Mouse (Mus musculus) CH12.LX (cell line): Measurements from ENCODE around the gene Acbd6. TPM values are rescaled to one million over a fixed set of nuclear protein-coding genes. Genes with fewer than 3 reads are reported as not detected.

Source experiments
- DNase-seq: peaks from one replicate; pipeline ENCODE4 v3.0.0-alpha.2; 2013; ENCODE audit errors: extremely low read depth
- H3K27ac ChIP-seq: 2 replicates; pipeline ENCODE4 v1.5.1; 2012; ENCODE audit warnings: low read depth, mild to moderate bottlenecking, control low read depth, moderate library complexity; ENCODE audit not compliant: insufficient read depth
- H3K27me3 ChIP-seq: replicated peaks from 2 replicates; pipeline ENCODE3; 2012; ENCODE audit warnings: inconsistent platforms
- H3K36me3 ChIP-seq, 2 experiments: replicated peaks in 1 of 2; 2 replicates each; pipeline versions ENCODE3 to v1.6.1; 2012; ENCODE audit warnings: inconsistent platforms in 1 of 2, low read length in 1 of 2, mild to moderate bottlenecking in 1 of 2, mixed read lengths in 1 of 2, moderate library complexity in 1 of 2; ENCODE audit not compliant: control insufficient read depth in 1 of 2, insufficient read depth in 1 of 2
- H3K4me1 ChIP-seq, 2 experiments: 2 replicates each; pipeline ENCODE4 v1.6.1; 2012; ENCODE audit warnings: inconsistent platforms in 1 of 2, moderate library complexity in 1 of 2; ENCODE audit not compliant: insufficient read depth in 2 of 2, control insufficient read depth in 1 of 2
- H3K4me2 ChIP-seq: 2 replicates; pipeline ENCODE4 v1.6.1; 2012; ENCODE audit warnings: low read depth, mild to moderate bottlenecking, control low read depth; ENCODE audit not compliant: poor library complexity, insufficient read depth, severe bottlenecking
- H3K4me3 ChIP-seq, 3 experiments: fragments of 150-350 bp in 1 of 3; sonication (generic) in 1 of 3; replicated peaks in 1 of 3; 2 replicates each; pipeline versions ENCODE3 to v1.5.1; 2011 to 2012; ENCODE audit warnings: low read depth in 2 of 3, low read length in 2 of 3, mild to moderate bottlenecking in 2 of 3, moderate library complexity in 2 of 3, control low read depth in 1 of 3, improper control_type of control experiment in 1 of 3, inconsistent platforms in 1 of 3, mixed read lengths in 1 of 3; ENCODE audit not compliant: poor library complexity in 1 of 3
- H3K79me2 ChIP-seq: replicated peaks from 2 replicates; pipeline ENCODE4 v1.6.1; 2012; ENCODE audit warnings: mild to moderate bottlenecking, moderate library complexity; ENCODE audit not compliant: control insufficient read depth, poor library complexity, insufficient read depth, severe bottlenecking; ENCODE audit errors: extremely low read depth
- H3K9ac ChIP-seq: 2 replicates; pipeline ENCODE4 v1.6.1; 2012; ENCODE audit warnings: low read depth, mild to moderate bottlenecking, control low read depth, moderate library complexity; ENCODE audit not compliant: insufficient read depth
- H3K9me3 ChIP-seq: replicated peaks from 2 replicates; pipeline ENCODE3; 2012; ENCODE audit warnings: low read length, inconsistent platforms, mixed read lengths
- CHD1 ChIP-seq: IDR thresholded peaks from 2 replicates; pipeline ENCODE4 v1.6.1; 2012; ENCODE audit warnings: low read depth, low read length, improper control_type of control experiment, inconsistent platforms
- CHD2 ChIP-seq: IDR thresholded peaks from 2 replicates; pipeline ENCODE4 v1.6.1; 2011; ENCODE audit warnings: low read length, improper control_type of control experiment
- CTCF ChIP-seq, 2 experiments: IDR thresholded peaks in 1 of 2; conservative IDR thresholded peaks in 1 of 2; 2 replicates each; pipeline ENCODE4 v1.5.1; 2011 to 2012; ENCODE audit warnings: low read depth in 2 of 2, low read length in 2 of 2, improper control_type of control experiment in 1 of 2, inconsistent platforms in 1 of 2, mild to moderate bottlenecking in 1 of 2, moderate library complexity in 1 of 2
- ELF1 ChIP-seq: IDR thresholded peaks from 2 replicates; pipeline ENCODE4 v1.6.1; 2014; ENCODE audit warnings: low read depth, mild to moderate bottlenecking, inconsistent platforms, low read length, improper control_type of control experiment
- ETS1 ChIP-seq: conservative IDR thresholded peaks from 2 replicates; pipeline ENCODE4 v1.6.1; 2012; ENCODE audit warnings: low read depth, mild to moderate bottlenecking, inconsistent platforms, low read length, improper control_type of control experiment, moderate library complexity
- GABPA ChIP-seq: IDR thresholded peaks from 2 replicates; pipeline ENCODE4 v1.6.1; 2012; ENCODE audit warnings: low read depth, low read length, improper control_type of control experiment, inconsistent platforms; ENCODE audit not compliant: insufficient replicate concordance
- HCFC1 ChIP-seq: IDR thresholded peaks from 2 replicates; pipeline ENCODE4 v1.6.1; 2012; ENCODE audit warnings: low read depth, mild to moderate bottlenecking, inconsistent platforms, low read length, improper control_type of control experiment
- IRF4 ChIP-seq: IDR thresholded peaks from 2 replicates; pipeline ENCODE4 v1.6.1; 2014; ENCODE audit warnings: low read depth, mild to moderate bottlenecking, inconsistent platforms, low read length, improper control_type of control experiment
- JUND ChIP-seq: conservative IDR thresholded peaks from 2 replicates; pipeline ENCODE4 v1.6.1; 2011; ENCODE audit warnings: low read depth, low read length, improper control_type of control experiment
- MAFK ChIP-seq: IDR thresholded peaks from 2 replicates; pipeline ENCODE4 v1.6.1; 2011; ENCODE audit warnings: low read length, improper control_type of control experiment; ENCODE audit not compliant: insufficient replicate concordance
- MAX ChIP-seq: IDR thresholded peaks from 2 replicates; pipeline ENCODE4 v1.6.1; 2011; ENCODE audit warnings: low read length, improper control_type of control experiment
- MAZ ChIP-seq: IDR thresholded peaks from 2 replicates; pipeline ENCODE4 v1.6.1; 2012; ENCODE audit warnings: low read depth, mild to moderate bottlenecking, inconsistent platforms, low read length, improper control_type of control experiment, moderate library complexity
- MEF2A ChIP-seq: IDR thresholded peaks from 2 replicates; pipeline ENCODE4 v1.6.1; 2014; ENCODE audit warnings: low read depth, mild to moderate bottlenecking, inconsistent platforms, low read length, improper control_type of control experiment, borderline replicate concordance
- MXI1 ChIP-seq: IDR thresholded peaks from 2 replicates; pipeline ENCODE4 v1.6.1; 2011; ENCODE audit warnings: mild to moderate bottlenecking, low read depth, low read length, improper control_type of control experiment
- NELFE ChIP-seq: IDR thresholded peaks from 2 replicates; pipeline ENCODE4 v1.6.1; 2011; ENCODE audit warnings: low read depth, low read length, improper control_type of control experiment
- PAX5 ChIP-seq: IDR thresholded peaks from 2 replicates; pipeline ENCODE4 v1.6.1; 2012; ENCODE audit warnings: low read length, inconsistent platforms, mixed read lengths
- POLR2A ChIP-seq: IDR thresholded peaks from 2 replicates; pipeline ENCODE4 v1.6.1; 2011; ENCODE audit warnings: low read depth, mild to moderate bottlenecking, improper control_type of control experiment, low read length
- RCOR1 ChIP-seq: conservative IDR thresholded peaks from 2 replicates; pipeline ENCODE4 v1.6.1; 2012; ENCODE audit warnings: low read depth, mild to moderate bottlenecking, inconsistent platforms, low read length, improper control_type of control experiment
- SMC3 ChIP-seq: IDR thresholded peaks from 2 replicates; pipeline ENCODE4 v1.6.1; 2011; ENCODE audit warnings: low read depth, low read length, improper control_type of control experiment
- TBP ChIP-seq: conservative IDR thresholded peaks from 2 replicates; pipeline ENCODE4 v1.6.1; 2011; ENCODE audit warnings: low read depth, low read length, improper control_type of control experiment
- TCF12 ChIP-seq: IDR thresholded peaks from 2 replicates; pipeline ENCODE4 v1.6.1; 2014; ENCODE audit warnings: low read depth, mild to moderate bottlenecking, inconsistent platforms, low read length, improper control_type of control experiment
- UBTF ChIP-seq: IDR thresholded peaks from 2 replicates; pipeline ENCODE4 v1.6.1; 2012; ENCODE audit warnings: low read depth, mild to moderate bottlenecking, inconsistent platforms, low read length, improper control_type of control experiment, moderate library complexity
- USF2 ChIP-seq: conservative IDR thresholded peaks from 2 replicates; pipeline ENCODE4 v1.6.1; 2011; ENCODE audit warnings: low read depth, low read length, improper control_type of control experiment
- ZMIZ1 ChIP-seq: IDR thresholded peaks from 2 replicates; pipeline ENCODE4 v1.6.1; 2012; ENCODE audit warnings: low read depth, mild to moderate bottlenecking, inconsistent platforms, low read length, improper control_type of control experiment
- ZNF384 ChIP-seq: IDR thresholded peaks from 2 replicates; pipeline ENCODE4 v1.6.1; 2012; ENCODE audit warnings: low read depth, low read length, improper control_type of control experiment, inconsistent platforms
- dilution Hi-C: fragments of 300-500 bp; cut with MboI; formaldehyde crosslinking; loops from 2 replicates; pipeline ENCODE4 v1.14.3; 2020; ENCODE audit warnings: low sequenced_read_pairs; ENCODE audit not compliant: extremely low pct_unique_long_range_greater_than_20kb, extremely low pct_ligation_motif_present
- in situ Hi-C: fragments of 300-500 bp; cut with MboI; formaldehyde crosslinking; loops from 3 replicates; pipeline ENCODE4 v1.14.3; 2019; ENCODE audit warnings: low sequenced_read_pairs, low pct_ligation_motif_present, low pct_unique_long_range_greater_than_20kb, mixed read lengths
- polyA plus RNA-seq: library from polyadenylated mRNA; unstranded; fragments of >175 nt; gene quantifications from 2 replicates; pipeline ENCODE4 v1.2.1, GENCODE M21; 2012; ENCODE audit warnings: low read depth; ENCODE audit not compliant: insufficient read length
- total RNA-seq, 2 experiments: library from RNA; depleted of rRNA; stranded (reverse); fragments of 300-350 nt in 1 of 2; fragments of >200 nt in 1 of 2; gene quantifications; 2 replicates each; pipeline ENCODE4 v1.2.3; 2012 to 2014

Acbd6 gene
- total and polyA plus RNA-seq, 3 experiments, result 51.9 to 97.8 (median 74.4) TPM

DNA sequence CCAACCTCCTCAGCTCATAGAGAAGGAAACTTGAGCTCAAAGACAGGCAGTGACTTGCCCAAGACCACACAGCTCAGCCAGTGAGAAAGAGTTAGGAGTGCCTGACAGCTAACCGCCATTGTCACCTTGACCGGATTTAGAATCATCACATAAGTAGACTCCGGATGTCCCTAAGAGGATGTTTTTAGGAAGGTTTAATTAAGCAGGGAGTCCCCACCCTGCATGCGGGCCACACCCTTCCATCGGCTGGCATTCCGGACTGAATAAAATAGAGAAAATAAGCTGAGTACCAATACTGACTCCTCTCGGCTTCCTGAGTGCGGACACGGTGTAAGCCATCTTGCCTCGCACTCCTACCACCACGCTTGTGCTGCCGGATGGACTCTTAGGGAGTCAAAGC lies 159.4 kb downstream of the Acbd6 start:
- Histone ChIP-seq H3K27ac (no peak overlapping the region), H3K4me1 (peaks cover 4 to 14% of the 10 kb centered on the region in 2 experiments), H3K4me2 (no peak overlapping the region), H3K79me2 (no peaks in the 10 kb centered on the region), H3K36me3 (no peaks in the 10 kb centered on the region), H3K27me3 (peaks cover 32% of the 10 kb centered on the region), H3K9me3 (no peaks in the 10 kb centered on the region), H3K9ac (no peak overlapping the region), H3K4me3 (no peak overlapping the region)
- in situ Hi-C loops, result loop anchor here (25.0 kb wide), 1 partner anchor 130 kb away; no protein-coding TSS in a partner anchor
- TF ChIP-seq CTCF (conservative IDR thresholded peaks at IDR 0.05 in 1 of 2, IDR thresholded peaks at IDR 0.05 in 1 of 2; ENCODE audit: low read depth in 2 of 2, low read length in 2 of 2) (no peak), MEF2A (no peak), USF2 (no peak), ETS1 (no peak), MAZ (no peak), POLR2A (no peak), CHD2 (no peak), MAFK (no peak), MXI1 (no peak), GABPA (no peak), ELF1 (no peak)
- no peak for DNase-seq
- dilution Hi-C loops, result no loop called here

DNA sequence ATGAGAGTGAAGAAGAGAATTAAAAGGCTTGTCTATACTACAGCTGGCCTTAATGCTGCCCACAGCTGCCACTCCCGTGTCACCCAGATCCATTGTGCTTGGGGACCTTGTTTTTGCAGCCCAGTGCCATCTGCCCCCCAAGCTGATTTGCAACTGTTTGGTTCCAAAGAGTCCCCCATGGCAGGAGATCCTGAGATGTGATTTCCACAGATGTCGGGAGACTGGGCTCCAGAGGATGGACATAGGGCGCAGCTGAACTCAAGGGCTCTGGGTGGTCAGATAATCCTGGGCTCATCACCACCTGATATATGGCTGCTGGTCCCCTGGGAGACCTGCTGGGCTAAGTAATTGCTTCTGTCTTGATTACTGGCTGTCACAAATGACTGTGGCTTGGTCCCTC lies 160.9 kb downstream of the Acbd6 start:
- Histone ChIP-seq H3K36me3 (no peaks in the 10 kb centered on the region), H3K9me3 (no peaks in the 10 kb centered on the region), H3K4me2 (no peak overlapping the region), H3K4me3 (no peak overlapping the region), H3K79me2 (no peaks in the 10 kb centered on the region), H3K27me3 (peaks cover 41% of the 10 kb centered on the region), H3K27ac (no peak overlapping the region), H3K4me1 (peaks cover 4 to 15% of the 10 kb centered on the region in 2 experiments), H3K9ac (no peak overlapping the region)
- dilution Hi-C loops (no loop called here), in situ Hi-C loops (loop anchor here (25.0 kb wide), 1 partner anchor 132 kb away; no protein-coding TSS in a partner anchor)
- TF ChIP-seq TBP, result no peak
- no peak for TF ChIP-seq ETS1
- TF ChIP-seq NELFE, result no peak
- TF ChIP-seq MXI1, result no peak
- no peak for TF ChIP-seq POLR2A
- no peak for TF ChIP-seq ZNF384
- TF ChIP-seq HCFC1, result no peak
- no peak for TF ChIP-seq PAX5
- TF ChIP-seq CTCF (conservative IDR thresholded peaks at IDR 0.05 in 1 of 2, IDR thresholded peaks at IDR 0.05 in 1 of 2; ENCODE audit: low read depth in 2 of 2, low read length in 2 of 2), result no peak
- no peak for TF ChIP-seq MAFK
- no peak for TF ChIP-seq RCOR1
- no peak for TF ChIP-seq SMC3
- no peak for TF ChIP-seq ZMIZ1
- no peak for TF ChIP-seq UBTF
- TF ChIP-seq ELF1, result no peak
- no peak for TF ChIP-seq MAX
- TF ChIP-seq IRF4, result no peak
- no peak for TF ChIP-seq JUND
- TF ChIP-seq TCF12, result no peak
- no peak for TF ChIP-seq CHD1
- no peak for DNase-seq
